Mouse (Mus musculus) T-helper 1 cell (primary cell): ENCODE results near the gene Gm5346.
"Not testable (repeated sequence)": the region's sequence is repeated elsewhere in the genome, so short reads cannot be mapped to it uniquely, and the experiment has no call there.

Experiments
- in situ Hi-C: fragments of 300-600 bp; cut with MboI, MseI; formaldehyde crosslinking; loops from one replicate; pipeline ENCODE4 v1.15.1; 2025; ENCODE audit warnings: high pct_unique_total_duplicates

The Gm5346 gene

GRCm38 (mm10) chr8:43627176-43627575, at the start of gene Gm5346:
TSS of gene Gm5346 (minus strand) at chr8:43627276.
- in situ Hi-C loops = no loop called here

- in situ Hi-C loops = no loop called here
Measured at GRCm38 (mm10) chr8:43616046-43616445, 11.0 kb downstream of the Gm5346 start.

GRCm38 (mm10) chr8:43603657-43604056, 23.4 kb downstream of the Gm5346 start:
- in situ Hi-C loops = not testable (repeated sequence)

GRCm38 (mm10) chr8:43603166-43603565, 23.9 kb downstream of the Gm5346 start:
- in situ Hi-C loops = not testable (repeated sequence)

GRCm38 (mm10) chr8:43576607-43577006, 50.5 kb downstream of the Gm5346 start, which contains the start of gene Adam26a:
TSS of gene Adam26a (minus strand) at chr8:43576707.
- in situ Hi-C loops = not testable (repeated sequence)
